Mouse (Mus musculus): ENCODE data around the gene Akap13.

GRCm38 (mm10) chr7:75686046-75686826, 230.9 kb downstream of the Akap13 start:
- TF ChIP-seq CTCF (IDR thresholded peaks at IDR 0.05; ENCODE audit: control insufficient read depth, insufficient read depth, low read length) (no peak), POLR2A (IDR thresholded peaks at IDR 0.05; ENCODE audit: borderline replicate concordance, control insufficient read depth, low read depth, low read length) (no peak)

Data from bone marrow, adult 2 months (tissue).